Mouse (Mus musculus) liver, postnatal 0 days (tissue): Measurements from ENCODE around the gene Ubxn6. TPM values are rescaled to one million over a fixed set of nuclear protein-coding genes. Genes with fewer than 3 reads are reported as not detected.

Experiments
- ATAC-seq: fragments of 200-750 bp; cut with Nextera tagmentation; 2 replicates; pipeline ENCODE4 v1.8.0; 2017; ENCODE audit warnings: mild to moderate bottlenecking, moderate library complexity
- DNase-seq: peaks from one replicate; pipeline ENCODE4 v3.0.0-alpha.2; 2016
- H3K27ac ChIP-seq: fragments of 300-500 bp; sonication (generic); 2 replicates; pipeline ENCODE4 v1.5.1; 2014; ENCODE audit warnings: antibody characterized with exemption, moderate library complexity, mild to moderate bottlenecking, low read depth
- H3K27me3 ChIP-seq: fragments of 300-500 bp; sonication (generic); 2 replicates; pipeline ENCODE4 v1.6.1; 2014; ENCODE audit warnings: low read length, control low read depth, mixed read lengths; ENCODE audit not compliant: insufficient read depth
- H3K36me3 ChIP-seq: fragments of 300-500 bp; sonication (generic); replicated peaks from 2 replicates; pipeline ENCODE4 v1.6.1; 2014; ENCODE audit warnings: mild to moderate bottlenecking, control low read depth, low read length, moderate library complexity, mixed read lengths; ENCODE audit not compliant: insufficient read depth
- H3K4me1 ChIP-seq: fragments of 300-500 bp; sonication (generic); 2 replicates; pipeline ENCODE4 v1.6.1; 2014; ENCODE audit warnings: antibody characterized with exemption, mild to moderate bottlenecking, control low read depth; ENCODE audit not compliant: insufficient read depth
- H3K4me2 ChIP-seq: fragments of 300-500 bp; sonication (generic); 2 replicates; pipeline ENCODE4 v1.6.1; 2014; ENCODE audit warnings: low read depth, mild to moderate bottlenecking, low read length, moderate library complexity, mixed read lengths
- H3K4me3 ChIP-seq: fragments of 300-500 bp; sonication (generic); 2 replicates; pipeline ENCODE4 v1.5.1; 2014; ENCODE audit warnings: low read depth, low read length
- H3K9ac ChIP-seq: fragments of 300-500 bp; sonication (generic); replicated peaks from 2 replicates; pipeline ENCODE4 v1.6.1; 2014; ENCODE audit warnings: mild to moderate bottlenecking, moderate library complexity
- H3K9me3 ChIP-seq: fragments of 300-500 bp; sonication (generic); 2 replicates; pipeline ENCODE4 v1.6.1; 2016; ENCODE audit warnings: mild to moderate bottlenecking, control low read depth, low read length, mixed read lengths
- CTCF ChIP-seq: sonication (generic); IDR thresholded peaks from 2 replicates; pipeline ENCODE4 v1.5.1; 2016; ENCODE audit warnings: antibody characterized with exemption, low read depth
- EP300 ChIP-seq: IDR thresholded peaks from 2 replicates; pipeline ENCODE4 v1.6.1; 2016; ENCODE audit warnings: antibody characterized with exemption, low read depth, mild to moderate bottlenecking
- WGBS: fragments of 180-500 bp; shearing (Covaris S2); extraction: QIAGEN DNeasy Blood & Tissue Kit; methylation state at CpG from one replicate; pipeline ENCODE4 v1.1.7; 2014; ENCODE audit not compliant: insufficient replicate concordance; 5-methylcytosine and 5-hydroxymethylcytosine counted together
- polyA plus RNA-seq: library from polyadenylated mRNA; unstranded; fragments of >200 nt; fragmentation: Nextera tagmentation; extraction: Ambion mirVana; gene quantifications from 2 replicates; pipeline ENCODE4 v1.2.1, GENCODE M21; 2015

The Ubxn6 gene
- polyA plus RNA-seq, 1 experiment from 2014 or later: 19.1 TPM

DNA sequence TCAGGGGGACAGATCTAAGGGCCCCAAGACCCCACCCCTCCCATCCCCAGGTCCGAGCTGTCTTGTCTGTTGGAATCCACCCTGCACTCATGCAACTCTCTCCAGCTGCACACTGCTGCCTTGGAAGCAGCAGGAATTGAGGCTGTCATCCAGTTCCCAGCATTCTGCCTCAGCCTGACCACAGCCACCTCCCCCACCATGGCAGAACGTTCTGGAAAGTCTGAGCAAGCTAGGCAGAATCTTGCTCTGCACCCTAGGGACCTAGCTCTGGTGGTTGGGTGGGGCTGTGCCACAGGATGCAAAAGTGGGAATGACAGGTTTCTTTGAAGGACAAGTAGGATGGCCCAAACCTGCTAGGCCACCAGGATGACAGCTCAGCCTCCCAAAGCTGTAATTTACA is 50.4 kb downstream of the Ubxn6 start:
- no peak overlapping the region for H3K27ac ChIP-seq

GRCm38 (mm10) chr17:56023386-56023785 is 51.4 kb downstream of the Ubxn6 start:
- Histone ChIP-seq H3K9ac (no peak overlapping the region), H3K27me3 (no peaks in the 10 kb centered on the region), H3K4me1 (peaks cover 28% of the 10 kb centered on the region), H3K4me2 (no peak overlapping the region), H3K4me3 (no peak overlapping the region), H3K27ac (peak overlapping the region; percentile 45), H3K36me3 (peaks cover 26% of the 10 kb centered on the region), H3K9me3 (no peaks in the 10 kb centered on the region)
- TF ChIP-seq CTCF: no peak
- no peak for TF ChIP-seq EP300
- ATAC-seq (peak; percentile 12; the same call in 1 of the 2 replicates), DNase-seq (no peak)
- 27% methylated on average over 5 of the region's 5 CpGs for WGBS

More for the DNA sequence above, 50.4 kb downstream of the Ubxn6 start:
- no peak overlapping the region for H3K4me3 ChIP-seq
- H3K4me2 ChIP-seq: no peak overlapping the region
- no peaks in the 10 kb centered on the region for H3K9me3 ChIP-seq
- DNase-seq (no peak), ATAC-seq (no peak)
- H3K27me3 ChIP-seq: no peaks in the 10 kb centered on the region
- H3K4me1 ChIP-seq: peaks cover 28% of the 10 kb centered on the region
- TF ChIP-seq CTCF (no peak), EP300 (no peak)
- peaks cover 17% of the 10 kb centered on the region for H3K36me3 ChIP-seq
- WGBS: 56% methylated on average over 2 of the region's 2 CpGs
- no peak overlapping the region for H3K9ac ChIP-seq

GRCm38 (mm10) chr17:56022989-56023290 is 51.9 kb downstream of the Ubxn6 start:
- H3K27ac ChIP-seq: peak overlapping the region; percentile 45; the same call in 1 of the 2 replicates
- TF ChIP-seq EP300 (no peak), CTCF (no peak)
- H3K36me3 ChIP-seq: peaks cover 26% of the 10 kb centered on the region
- H3K4me1 ChIP-seq: peaks cover 28% of the 10 kb centered on the region
- DNase-seq (no peak), ATAC-seq (no peak)
- no peaks in the 10 kb centered on the region for H3K27me3 ChIP-seq
- no peak overlapping the region for H3K4me2 ChIP-seq
- 83% methylated on average over 4 of the region's 4 CpGs for WGBS
- no peak overlapping the region for H3K4me3 ChIP-seq
- no peaks in the 10 kb centered on the region for H3K9me3 ChIP-seq
- no peak overlapping the region for H3K9ac ChIP-seq

- H3K4me3 ChIP-seq: no peak overlapping the region
- H3K9me3 ChIP-seq: no peaks in the 10 kb centered on the region
- no peaks in the 10 kb centered on the region for H3K27me3 ChIP-seq
- 82% methylated on average over 2 of the region's 2 CpGs for WGBS
- ATAC-seq (no peak), DNase-seq (no peak)
- peaks cover 25% of the 10 kb centered on the region for H3K4me1 ChIP-seq
- no peak for TF ChIP-seq EP300
- no peak overlapping the region for H3K4me2 ChIP-seq
- no peak overlapping the region for H3K9ac ChIP-seq
- peaks cover 32% of the 10 kb centered on the region for H3K36me3 ChIP-seq
- peak overlapping the region; percentile 45; the same call in 1 of the 2 replicates for H3K27ac ChIP-seq
Measured at GRCm38 (mm10) chr17:56022131-56022988, 52.5 kb downstream of the Ubxn6 start.

DNA sequence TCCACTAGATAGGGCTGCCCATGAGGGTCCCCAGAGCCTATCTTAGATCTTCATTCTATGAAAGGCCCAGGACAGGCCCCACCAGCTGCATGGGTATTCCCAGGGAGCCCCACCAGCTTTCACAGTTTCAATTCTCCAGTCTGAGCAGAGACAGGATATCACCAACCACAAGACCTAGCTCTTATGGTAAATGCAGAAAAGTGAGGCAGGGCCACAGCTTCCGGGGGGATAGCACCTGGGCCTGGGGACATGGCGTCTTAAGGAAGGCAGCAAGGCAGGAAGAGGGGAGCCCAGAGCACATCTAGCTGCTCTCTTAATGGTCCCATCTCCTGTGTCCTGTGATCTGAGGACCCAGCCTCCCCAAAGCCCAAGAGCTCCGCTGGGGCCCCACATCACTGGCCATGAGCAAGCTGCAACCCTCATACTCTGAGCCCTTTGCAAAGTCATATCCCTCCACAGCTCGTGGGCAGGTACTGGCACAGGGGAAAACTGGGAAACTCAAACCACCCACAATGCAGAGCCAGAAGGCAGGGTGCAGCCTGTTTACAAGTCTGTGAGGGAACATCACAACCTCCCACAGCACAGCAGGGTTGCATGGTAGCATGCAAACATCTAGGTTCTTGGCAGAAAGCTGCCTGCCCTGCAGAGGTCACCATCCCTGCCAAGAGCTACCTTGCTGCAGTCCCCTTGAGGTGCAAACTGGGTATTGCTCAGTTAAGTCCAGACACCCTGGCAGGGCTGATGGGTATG is 53.5 kb downstream of the Ubxn6 start:
- DNase-seq (no peak), ATAC-seq (no peak)
- Histone ChIP-seq H3K27ac (peak overlapping the region; percentile 16; the same call in 1 of the 2 replicates), H3K4me3 (no peak overlapping the region), H3K27me3 (no peaks in the 10 kb centered on the region), H3K4me2 (no peak overlapping the region), H3K4me1 (peaks cover 25% of the 10 kb centered on the region), H3K9ac (no peak overlapping the region), H3K9me3 (no peaks in the 10 kb centered on the region), H3K36me3 (peaks cover 42% of the 10 kb centered on the region)
- TF ChIP-seq CTCF (no peak), EP300 (no peak)
- WGBS: 55% methylated on average over 4 of the region's 4 CpGs

GRCm38 (mm10) chr17:56020400-56021084 is 54.3 kb downstream of the Ubxn6 start:
- Histone ChIP-seq H3K4me2 (no peak overlapping the region), H3K36me3 (peaks cover 50% of the 10 kb centered on the region), H3K9ac (no peak overlapping the region), H3K4me1 (peaks cover 25% of the 10 kb centered on the region), H3K9me3 (no peaks in the 10 kb centered on the region), H3K27me3 (no peaks in the 10 kb centered on the region), H3K4me3 (no peak overlapping the region), H3K27ac (no peak overlapping the region)
- TF ChIP-seq CTCF (no peak), EP300 (no peak)
- DNase-seq: no peak
- 80% methylated on average over 6 of the region's 6 CpGs for WGBS
- no peak for ATAC-seq
